Mouse (Mus musculus) left cerebral cortex, postnatal 36 days (tissue): Measurements from ENCODE around the gene Zfp740. TPM values are rescaled to one million over a fixed set of nuclear protein-coding genes. Genes with fewer than 3 reads are reported as not detected.
A peak's percentile ranks its signal among the peaks of the same experiment; 100 is the strongest.
"Not testable (repeated sequence)": the region's sequence is repeated elsewhere in the genome, so short reads cannot be mapped to it uniquely, and the experiment has no call there.

ENCODE experiments used
- DNase-seq, 2 experiments: peaks; one replicate each; pipeline ENCODE4 v3.0.0; 2021 to 2022; ENCODE audit warnings: low spot score in 2 of 2, mixed read lengths in 1 of 2
- intact Hi-C: fragments of 180-260 bp; cut with DNase I; formaldehyde crosslinking; loops from one replicate; pipeline ENCODE4 v1.15.1; 2025
- total RNA-seq, 2 experiments: library from RNA; stranded (reverse); gene quantifications; 2 replicates each; pipeline ENCODE4 v1.2.3; 2021

The Zfp740 gene
- total RNA-seq, result 10 to 100 TPM; 61.0 to 64.0 TPM

GRCm38 (mm10) chr15:102202971-102203834 lies at the start of gene Zfp740:
Gene Zfp740 (plus strand): TSS chr15:102203249.
- intact Hi-C loops, result no loop called here
- peak; percentile 92 to 94 for DNase-seq

GRCm38 (mm10) chr15:102155006-102155405 lies 48.0 kb upstream of the Zfp740 start:
- intact Hi-C loops, DNase-seq: not testable (repeated sequence)

- intact Hi-C loops, result no loop called here
- DNase-seq, result no peak
These were observed 46.2 kb upstream of the Zfp740 start for GRCm38 (mm10) chr15:102156836-102157235.

GRCm38 (mm10) chr15:102160415-102161060 lies 42.5 kb upstream of the Zfp740 start:
- DNase-seq, result no peak
- intact Hi-C loops, result no loop called here

GRCm38 (mm10) chr15:102163900-102164693 lies 39.0 kb upstream of the Zfp740 start:
- intact Hi-C loops, result no loop called here
- DNase-seq, result no peak

GRCm38 (mm10) chr15:102165468-102166100 lies 37.5 kb upstream of the Zfp740 start:
- intact Hi-C loops, result no loop called here
- DNase-seq, result no peak

- intact Hi-C loops, result no loop called here
- DNase-seq, result no peak
These were observed 35.4 kb upstream of the Zfp740 start for GRCm38 (mm10) chr15:102167620-102168021.

GRCm38 (mm10) chr15:102169064-102169463 lies 34.0 kb upstream of the Zfp740 start:
- DNase-seq, result no peak
- intact Hi-C loops, result no loop called here

GRCm38 (mm10) chr15:102173581-102173980 lies 29.5 kb upstream of the Zfp740 start:
- intact Hi-C loops, result no loop called here
- no peak for DNase-seq

- DNase-seq, result no peak
- intact Hi-C loops, result no loop called here
These were observed 27.2 kb upstream of the Zfp740 start for GRCm38 (mm10) chr15:102175736-102176319.

GRCm38 (mm10) chr15:102176571-102177316 lies 26.3 kb upstream of the Zfp740 start:
- intact Hi-C loops, result no loop called here
- no peak for DNase-seq

GRCm38 (mm10) chr15:102177417-102177816 lies 25.6 kb upstream of the Zfp740 start:
- no peak for DNase-seq
- intact Hi-C loops, result no loop called here

- intact Hi-C loops, result loop anchor here (2.0 kb wide), 1 partner anchor 47 kb away; no protein-coding TSS in a partner anchor
- peak; percentile 53 to 73 for DNase-seq
These were observed 24.8 kb upstream of the Zfp740 start for GRCm38 (mm10) chr15:102178279-102178678.

GRCm38 (mm10) chr15:102179106-102179505 lies 23.9 kb upstream of the Zfp740 start:
- intact Hi-C loops, result loop anchor here (2.0 kb wide), 1 partner anchor 46 kb away; no protein-coding TSS in a partner anchor
- no peak for DNase-seq

GRCm38 (mm10) chr15:102179924-102180323 lies 23.1 kb upstream of the Zfp740 start:
- DNase-seq, result no peak
- intact Hi-C loops, result loop anchor here (2.0 kb wide), 1 partner anchor 45 kb away; no protein-coding TSS in a partner anchor

- no peak for DNase-seq
- intact Hi-C loops, result no loop called here
These were observed 20.0 kb upstream of the Zfp740 start for GRCm38 (mm10) chr15:102183076-102183475.

- intact Hi-C loops, result no loop called here
- no peak for DNase-seq
These were observed 16.8 kb upstream of the Zfp740 start for GRCm38 (mm10) chr15:102186239-102186638.

GRCm38 (mm10) chr15:102188096-102188495 lies 15.0 kb upstream of the Zfp740 start:
- DNase-seq, result no peak
- intact Hi-C loops, result no loop called here
